Mouse (Mus musculus) liver, embryonic 16.5 days (tissue): ENCODE measurements around the gene Sapcd2. TPM values are rescaled to one million over a fixed set of nuclear protein-coding genes. Genes with fewer than 3 reads are reported as not detected.
A peak's percentile ranks its signal among the peaks of the same experiment; 100 is the strongest.

Source experiments
- ATAC-seq: fragments of 200-750 bp; cut with Nextera tagmentation; 2 replicates; pipeline ENCODE4 v1.8.0; 2017; ENCODE audit warnings: low read depth, mild to moderate bottlenecking, moderate number of reproducible peaks, moderate library complexity
- H3K27ac ChIP-seq: fragments of 300-500 bp; sonication (generic); 2 replicates; pipeline ENCODE4 v1.5.1; 2014; ENCODE audit warnings: mild to moderate bottlenecking, low read length
- H3K27me3 ChIP-seq: fragments of 300-500 bp; sonication (generic); 2 replicates; pipeline ENCODE4 v1.6.1; 2014; ENCODE audit warnings: low read depth, low read length, mixed read lengths; ENCODE audit not compliant: control insufficient read depth, insufficient read depth
- H3K36me3 ChIP-seq: fragments of 300-500 bp; sonication (generic); 2 replicates; pipeline ENCODE4 v1.6.1; 2014; ENCODE audit warnings: mild to moderate bottlenecking; ENCODE audit not compliant: control insufficient read depth, insufficient read depth
- H3K4me1 ChIP-seq: fragments of 300-500 bp; sonication (generic); 2 replicates; pipeline ENCODE4 v1.6.1; 2014; ENCODE audit warnings: low read depth, low read length, mixed read lengths; ENCODE audit not compliant: control insufficient read depth
- H3K4me2 ChIP-seq: fragments of 300-500 bp; sonication (generic); 2 replicates; pipeline ENCODE4 v1.6.1; 2014; ENCODE audit warnings: low read depth, low read length, mixed read lengths
- H3K4me3 ChIP-seq: fragments of 300-500 bp; sonication (generic); 2 replicates; pipeline ENCODE4 v1.5.1; 2014; ENCODE audit warnings: low read depth, mild to moderate bottlenecking, low read length
- H3K9ac ChIP-seq: fragments of 300-500 bp; sonication (generic); 2 replicates; pipeline ENCODE4 v1.6.1; 2014; ENCODE audit warnings: low read depth, low read length
- H3K9me3 ChIP-seq: fragments of 300-500 bp; sonication (generic); replicated peaks from 2 replicates; pipeline ENCODE4 v1.6.1; 2016; ENCODE audit warnings: low read length; ENCODE audit not compliant: control insufficient read depth
- WGBS: fragments of 180-500 bp; shearing (Covaris S2); extraction: QIAGEN DNeasy Blood & Tissue Kit; methylation state at CpG from one replicate; pipeline ENCODE4 v1.1.7; 2014; ENCODE audit not compliant: insufficient replicate concordance; 5-methylcytosine and 5-hydroxymethylcytosine counted together
- polyA plus RNA-seq: library from polyadenylated mRNA; unstranded; fragments of >200 nt; fragmentation: Nextera tagmentation; extraction: Ambion mirVana; gene quantifications from 2 replicates; pipeline ENCODE4 v1.2.1, GENCODE M21; 2015

The Sapcd2 gene
- polyA plus RNA-seq, 1 experiment from 2014 or later, result 14.7 TPM

GRCm38 (mm10) chr2:25394281-25395221 lies 22.4 kb downstream of the Sapcd2 start:
- H3K4me2 ChIP-seq, result no peak overlapping the region
- H3K4me1 ChIP-seq, result peaks cover 7% of the 10 kb centered on the region
- no peak for ATAC-seq
- no peak overlapping the region for H3K27ac ChIP-seq
- H3K36me3 ChIP-seq, result no peaks in the 10 kb centered on the region
- no peak overlapping the region for H3K9ac ChIP-seq
- peaks cover 54% of the 10 kb centered on the region for H3K27me3 ChIP-seq
- WGBS, result 42% methylated on average over 3 of the region's 3 CpGs
- no peaks in the 10 kb centered on the region for H3K9me3 ChIP-seq
- no peak overlapping the region for H3K4me3 ChIP-seq

GRCm38 (mm10) chr2:25395721-25396596 lies 23.8 kb downstream of the Sapcd2 start, which contains the start of gene Entpd2:
Gene Entpd2 (plus strand): TSS chr2:25395874.
- no peaks in the 10 kb centered on the region for H3K9me3 ChIP-seq
- H3K27me3 ChIP-seq, result peaks cover 68% of the 10 kb centered on the region
- WGBS, result under 1% methylated on average over 57 of the region's 57 CpGs
- no peak within 1 kb of the TSS for H3K27ac ChIP-seq
- H3K4me1 ChIP-seq, result peaks cover 8% of the 10 kb centered on the region
- peak; percentile 64 for ATAC-seq
- peak within 1 kb of the TSS; percentile 64 for H3K4me2 ChIP-seq
- H3K36me3 ChIP-seq, result no peaks in the 10 kb centered on the region
- H3K4me3 ChIP-seq, result peak within 1 kb of the TSS; percentile 48
- H3K9ac ChIP-seq, result 0 out of 2 replicates have a peak within 1 kb of the TSS, but pooled peaks have one; percentile 16

- Histone ChIP-seq H3K36me3 (no peaks in the 10 kb centered on the region), H3K4me3 (no peak overlapping the region), H3K9me3 (no peaks in the 10 kb centered on the region), H3K4me1 (peaks cover 8% of the 10 kb centered on the region), H3K4me2 (0 out of 2 replicates have a peak overlapping the region, but pooled peaks have one; percentile 64), H3K9ac (no peak overlapping the region), H3K27ac (no peak overlapping the region), H3K27me3 (peaks cover 74% of the 10 kb centered on the region)
- no peak for ATAC-seq
- WGBS, result 23% methylated on average over 3 of the region's 3 CpGs
Measured at GRCm38 (mm10) chr2:25396597-25396983, 24.5 kb downstream of the Sapcd2 start.

- Histone ChIP-seq H3K27me3 (peaks cover 76% of the 10 kb centered on the region), H3K9me3 (no peaks in the 10 kb centered on the region), H3K27ac (no peak overlapping the region), H3K36me3 (no peaks in the 10 kb centered on the region), H3K4me3 (no peak overlapping the region), H3K4me1 (peaks cover 8% of the 10 kb centered on the region), H3K9ac (no peak overlapping the region), H3K4me2 (no peak overlapping the region)
- WGBS, result 8% methylated on average over 1 of the region's 1 CpGs
- no peak for ATAC-seq
Measured at GRCm38 (mm10) chr2:25397010-25397409, 24.9 kb downstream of the Sapcd2 start.

DNA sequence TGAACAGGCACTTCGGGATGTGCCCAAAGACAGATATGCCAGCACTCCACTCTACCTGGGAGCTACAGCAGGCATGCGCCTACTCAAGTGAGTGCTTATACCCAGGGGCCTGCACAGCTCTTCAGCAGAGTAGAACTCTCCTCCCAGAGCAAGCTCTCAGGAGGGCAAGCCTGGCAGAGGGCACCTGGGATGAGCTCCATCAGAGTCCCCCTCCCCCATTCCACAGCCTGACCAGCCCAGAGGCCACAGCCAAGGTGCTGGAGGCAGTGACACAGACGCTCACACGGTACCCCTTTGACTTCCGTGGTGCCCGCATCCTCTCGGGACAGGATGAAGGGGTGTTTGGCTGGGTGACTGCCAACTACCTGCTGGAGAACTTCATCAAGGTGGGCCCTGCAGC lies 25.9 kb downstream of the Sapcd2 start:
- no peaks in the 10 kb centered on the region for H3K36me3 ChIP-seq
- no peak overlapping the region for H3K27ac ChIP-seq
- H3K4me3 ChIP-seq, result no peak overlapping the region
- H3K27me3 ChIP-seq, result peaks cover 86% of the 10 kb centered on the region
- no peaks in the 10 kb centered on the region for H3K9me3 ChIP-seq
- no peak for ATAC-seq
- H3K4me2 ChIP-seq, result no peak overlapping the region
- H3K9ac ChIP-seq, result no peak overlapping the region
- 74% methylated on average over 7 of the region's 7 CpGs for WGBS
- H3K4me1 ChIP-seq, result peaks cover 11% of the 10 kb centered on the region

DNA sequence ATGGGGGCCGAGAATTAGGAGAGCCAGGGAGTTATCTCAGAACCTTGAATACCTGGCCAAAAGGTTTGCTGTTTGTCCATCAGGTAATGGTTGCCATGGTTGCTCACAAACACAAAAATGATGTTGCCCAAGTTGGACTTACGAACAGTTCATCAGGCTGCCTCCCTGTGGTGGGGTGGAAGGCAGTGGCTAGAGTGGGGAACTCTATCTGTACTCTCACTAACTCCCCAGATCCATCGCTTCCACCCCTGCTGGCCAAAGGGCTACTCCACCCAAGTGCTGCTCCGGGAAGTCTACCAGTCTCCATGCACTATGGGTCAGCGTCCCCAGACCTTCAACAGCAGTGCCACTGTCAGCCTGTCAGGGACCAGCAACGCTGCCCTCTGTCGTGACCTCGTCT lies 26.9 kb downstream of the Sapcd2 start, which contains the start of gene Npdc1:
Gene Npdc1, plus strand, starts transcription at position 301 of the 400 bp plus-strand sequence.
- peaks cover 93% of the 10 kb centered on the region for H3K27me3 ChIP-seq
- H3K27ac ChIP-seq, result no peak within 1 kb of the TSS
- H3K9ac ChIP-seq, result no peak within 1 kb of the TSS
- H3K36me3 ChIP-seq, result no peaks in the 10 kb centered on the region
- H3K9me3 ChIP-seq, result no peaks in the 10 kb centered on the region
- 42% methylated on average over 8 of the region's 8 CpGs for WGBS
- ATAC-seq, result no peak
- H3K4me3 ChIP-seq, result no peak within 1 kb of the TSS
- H3K4me2 ChIP-seq, result no peak within 1 kb of the TSS
- H3K4me1 ChIP-seq, result peaks cover 11% of the 10 kb centered on the region

- Histone ChIP-seq H3K4me2 (no peak overlapping the region), H3K27me3 (peaks cover 89% of the 10 kb centered on the region), H3K4me1 (peaks cover 11% of the 10 kb centered on the region), H3K9ac (no peak overlapping the region), H3K27ac (no peak overlapping the region), H3K4me3 (no peak overlapping the region), H3K36me3 (no peaks in the 10 kb centered on the region), H3K9me3 (no peaks in the 10 kb centered on the region)
- no peak for ATAC-seq
- WGBS, result 17% methylated on average over 16 of the region's 16 CpGs
Measured at GRCm38 (mm10) chr2:25400291-25400690, 28.2 kb downstream of the Sapcd2 start.

DNA sequence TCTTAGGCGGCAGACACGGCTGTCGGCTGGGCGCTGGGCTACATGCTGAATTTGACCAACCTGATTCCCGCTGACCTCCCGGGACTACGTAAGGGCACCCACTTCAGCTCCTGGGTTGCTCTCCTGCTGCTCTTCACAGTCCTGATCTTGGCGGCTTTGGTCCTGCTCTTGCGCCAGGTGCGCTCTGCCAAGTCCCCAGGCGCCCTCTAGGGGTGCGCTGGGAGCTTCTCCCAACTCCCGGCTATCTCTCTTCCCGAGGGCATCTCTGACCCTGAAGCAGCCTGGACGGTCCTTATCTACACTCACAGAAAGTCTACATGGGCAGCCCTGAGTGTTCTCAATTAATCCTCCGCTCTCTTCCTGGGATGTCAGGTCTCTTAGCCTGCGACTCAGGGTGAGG lies 28.6 kb downstream of the Sapcd2 start:
- Histone ChIP-seq H3K9me3 (no peaks in the 10 kb centered on the region), H3K4me3 (no peak overlapping the region)

More for the DNA sequence above, 28.6 kb downstream of the Sapcd2 start:
- no peaks in the 10 kb centered on the region for H3K36me3 ChIP-seq
- H3K4me1 ChIP-seq, result peaks cover 7% of the 10 kb centered on the region
- H3K4me2 ChIP-seq, result no peak overlapping the region
- H3K27ac ChIP-seq, result no peak overlapping the region
- WGBS, result 2% methylated on average over 17 of the region's 17 CpGs
- peak; percentile 28 for ATAC-seq
- peaks cover 87% of the 10 kb centered on the region for H3K27me3 ChIP-seq
- H3K9ac ChIP-seq, result no peak overlapping the region
